Mouse (Mus musculus) kidney, adult 2 months (tissue): ENCODE results near the gene Lama2.

Source experiments
- CTCF ChIP-seq: fragments of 200-500 bp; conservative IDR thresholded peaks from 2 replicates; pipeline ENCODE4 v1.5.1; 2011; ENCODE audit warnings: low read depth, mild to moderate bottlenecking, control low read depth, low read length, moderate library complexity, mixed read lengths; ENCODE audit not compliant: insufficient read depth, insufficient read length
- POLR2A ChIP-seq: fragments of 200-500 bp; IDR thresholded peaks from one replicate; pipeline ENCODE4 v1.6.1; 2011; ENCODE audit warnings: low read depth, low read length, control low read depth

- TF ChIP-seq CTCF, result no peak
- TF ChIP-seq POLR2A, result no peak
Measured at GRCm38 (mm10) chr10:27012804-27013365, 606.7 kb downstream of the Lama2 start.
